Mouse (Mus musculus) myocyte (in vitro differentiated cells): ENCODE measurements around the gene Adra1d.

Experiments
- POLR2A ChIP-seq: IDR thresholded peaks from one replicate; pipeline ENCODE4 v1.6.1; 2011; ENCODE audit warnings: low read depth, mild to moderate bottlenecking, control low read depth, moderate library complexity; ENCODE audit not compliant: insufficient read length
- POLR2AphosphoS2 ChIP-seq: IDR thresholded peaks from one replicate; pipeline ENCODE4 v1.6.1; 2011; ENCODE audit warnings: low read depth, control low read depth; ENCODE audit not compliant: insufficient read length
- TCF3 ChIP-seq: IDR thresholded peaks from one replicate; pipeline ENCODE4 v1.6.1; 2011; ENCODE audit warnings: low read depth, control low read depth; ENCODE audit not compliant: insufficient read length
- USF1 ChIP-seq: IDR thresholded peaks from one replicate; pipeline ENCODE4 v1.6.1; 2011; ENCODE audit warnings: low read depth, mild to moderate bottlenecking, control low read depth, moderate library complexity

DNA sequence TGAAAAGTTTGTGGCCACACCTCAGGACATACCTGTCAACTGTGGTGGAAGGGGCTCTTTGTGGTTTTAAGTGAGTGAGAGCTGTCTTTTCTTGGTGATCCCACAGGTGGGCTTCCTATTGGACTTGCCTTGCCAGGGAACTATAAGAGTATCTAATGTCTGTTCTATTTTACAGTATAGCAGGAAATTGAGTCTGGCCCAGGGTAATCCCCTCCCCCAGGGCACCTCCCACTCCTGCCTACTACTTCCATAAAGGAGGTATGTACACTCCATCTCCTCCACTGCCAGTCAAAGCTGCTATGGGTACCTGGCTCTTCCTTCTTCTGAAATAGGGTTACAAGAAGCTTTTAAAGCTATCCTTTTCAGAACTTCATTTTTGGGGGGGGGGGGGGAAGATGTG is 56.7 kb downstream of the Adra1d start:
- TF ChIP-seq POLR2AphosphoS2: no peak
- no peak for TF ChIP-seq USF1
- no peak for TF ChIP-seq TCF3
- TF ChIP-seq POLR2A: no peak
